Mouse (Mus musculus) heart, postnatal 25 days (tissue): Measurements from ENCODE around the gene Foxf1. TPM values are rescaled to one million over a fixed set of nuclear protein-coding genes. Genes with fewer than 3 reads are reported as not detected.

ENCODE experiments used
- DNase-seq: peaks from one replicate; pipeline ENCODE4 v3.0.0; 2022; ENCODE audit warnings: low spot score
- intact Hi-C: fragments of 180-260 bp; cut with DNase I; formaldehyde crosslinking; loops from one replicate; pipeline ENCODE4 v1.15.1; 2025
- total RNA-seq, 2 experiments: library from RNA; stranded (reverse); gene quantifications; 2 replicates each; pipeline ENCODE4 v1.2.3; 2021

The Foxf1 gene
- total RNA-seq, 2 experiments from 2014 or later: 0.20 TPM; not detected in 1

- intact Hi-C loops: no loop called here
- DNase-seq: no peak
These were observed 24.5 kb downstream of the Foxf1 start for GRCm38 (mm10) chr8:121108657-121109056.

GRCm38 (mm10) chr8:121111145-121111907 is 27.1 kb downstream of the Foxf1 start:
- intact Hi-C loops: loop anchor here (5.0 kb wide), 2 partner anchors 101 to 116 kb away; no protein-coding TSS in a partner anchor

DNA sequence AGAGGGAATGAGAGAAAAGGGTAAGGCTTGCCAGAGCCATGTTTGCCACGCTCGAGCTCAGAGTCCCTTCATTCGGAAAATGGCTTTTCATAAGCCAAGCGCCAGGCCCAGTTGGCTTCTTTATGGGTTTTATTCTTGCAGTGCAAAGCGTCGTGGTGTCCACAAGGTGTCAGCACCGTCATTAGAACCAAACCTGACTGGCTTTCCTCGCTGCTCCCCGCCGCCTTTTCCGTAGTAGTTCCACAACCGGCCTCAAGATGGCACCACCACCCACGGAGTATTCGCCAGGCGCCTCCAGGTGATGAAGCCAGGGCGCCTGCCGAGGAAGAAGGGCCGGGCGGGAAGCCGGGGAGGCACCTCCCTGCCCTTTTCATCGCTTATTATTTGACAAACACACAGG is 29.1 kb downstream of the Foxf1 start:
- intact Hi-C loops: loop anchor here (1.0 to 5.0 kb wide), 4 partner anchors 99 to 400 kb away; no protein-coding TSS in a partner anchor
- DNase-seq: peak; percentile 88

More at GRCm38 (mm10) chr8:121111145-121111907, 27.1 kb downstream of the Foxf1 start:
- DNase-seq: no peak

- DNase-seq: no peak
- intact Hi-C loops: no loop called here
These were observed 30.9 kb downstream of the Foxf1 start for GRCm38 (mm10) chr8:121115136-121115535.

GRCm38 (mm10) chr8:121115948-121116347 is 31.8 kb downstream of the Foxf1 start, which contains the start of gene Foxc2:
Foxc2 (plus strand) TSS chr8:121116171.
- peak; percentile 87 for DNase-seq
- intact Hi-C loops: no loop called here

DNA sequence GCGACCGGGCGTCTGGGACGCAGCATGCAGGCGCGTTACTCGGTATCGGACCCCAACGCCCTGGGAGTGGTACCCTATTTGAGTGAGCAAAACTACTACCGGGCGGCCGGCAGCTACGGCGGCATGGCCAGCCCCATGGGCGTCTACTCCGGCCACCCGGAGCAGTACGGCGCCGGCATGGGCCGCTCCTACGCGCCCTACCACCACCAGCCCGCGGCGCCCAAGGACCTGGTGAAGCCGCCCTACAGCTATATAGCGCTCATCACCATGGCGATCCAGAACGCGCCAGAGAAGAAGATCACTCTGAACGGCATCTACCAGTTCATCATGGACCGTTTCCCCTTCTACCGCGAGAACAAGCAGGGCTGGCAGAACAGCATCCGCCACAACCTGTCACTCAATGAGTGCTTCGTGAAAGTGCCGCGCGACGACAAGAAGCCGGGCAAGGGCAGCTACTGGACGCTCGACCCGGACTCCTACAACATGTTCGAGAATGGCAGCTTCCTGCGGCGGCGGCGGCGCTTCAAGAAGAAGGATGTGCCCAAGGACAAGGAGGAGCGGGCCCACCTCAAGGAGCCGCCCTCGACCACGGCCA is 32.5 kb downstream of the Foxf1 start:
- intact Hi-C loops: no loop called here
- no peak for DNase-seq

DNA sequence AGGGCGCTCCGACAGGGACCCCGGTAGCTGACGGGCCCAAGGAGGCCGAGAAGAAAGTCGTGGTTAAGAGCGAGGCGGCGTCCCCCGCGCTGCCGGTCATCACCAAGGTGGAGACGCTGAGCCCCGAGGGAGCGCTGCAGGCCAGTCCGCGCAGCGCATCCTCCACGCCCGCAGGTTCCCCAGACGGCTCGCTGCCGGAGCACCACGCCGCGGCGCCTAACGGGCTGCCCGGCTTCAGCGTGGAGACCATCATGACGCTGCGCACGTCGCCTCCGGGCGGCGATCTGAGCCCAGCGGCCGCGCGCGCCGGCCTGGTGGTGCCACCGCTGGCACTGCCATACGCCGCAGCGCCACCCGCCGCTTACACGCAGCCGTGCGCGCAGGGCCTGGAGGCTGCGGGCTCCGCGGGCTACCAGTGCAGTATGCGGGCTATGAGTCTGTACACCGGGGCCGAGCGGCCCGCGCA is 33.0 kb downstream of the Foxf1 start:
- intact Hi-C loops: no loop called here
- no peak for DNase-seq

GRCm38 (mm10) chr8:121117906-121118305 is 33.7 kb downstream of the Foxf1 start:
- intact Hi-C loops: no loop called here
- no peak for DNase-seq

GRCm38 (mm10) chr8:121118634-121119420 is 34.6 kb downstream of the Foxf1 start:
- no peak for DNase-seq
- intact Hi-C loops: no loop called here

- DNase-seq: no peak
- intact Hi-C loops: no loop called here
These were observed 35.7 kb downstream of the Foxf1 start for GRCm38 (mm10) chr8:121119635-121120455.

- intact Hi-C loops: no loop called here
- DNase-seq: no peak
These were observed 36.6 kb downstream of the Foxf1 start for GRCm38 (mm10) chr8:121120456-121121419.

DNA sequence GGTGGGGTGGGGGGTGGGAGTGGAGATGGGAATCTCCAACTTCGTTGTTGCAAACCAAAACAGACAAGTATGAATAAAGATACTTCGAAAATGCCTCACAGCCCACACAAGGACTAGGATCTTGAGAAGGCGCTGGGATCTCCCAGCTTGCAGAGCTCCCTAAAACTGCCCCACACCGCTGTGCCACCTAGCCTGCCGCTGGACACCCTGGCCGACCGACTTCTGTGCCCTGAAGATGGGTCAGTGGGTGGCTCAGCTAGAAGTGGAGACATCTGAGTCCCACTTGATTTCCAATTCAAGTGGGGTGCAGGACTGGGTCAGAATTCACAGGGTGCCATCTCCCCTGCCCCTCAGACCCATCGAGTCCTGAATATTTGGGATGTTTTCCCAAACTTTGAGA is 37.5 kb downstream of the Foxf1 start:
- no peak for DNase-seq
- intact Hi-C loops: no loop called here

DNA sequence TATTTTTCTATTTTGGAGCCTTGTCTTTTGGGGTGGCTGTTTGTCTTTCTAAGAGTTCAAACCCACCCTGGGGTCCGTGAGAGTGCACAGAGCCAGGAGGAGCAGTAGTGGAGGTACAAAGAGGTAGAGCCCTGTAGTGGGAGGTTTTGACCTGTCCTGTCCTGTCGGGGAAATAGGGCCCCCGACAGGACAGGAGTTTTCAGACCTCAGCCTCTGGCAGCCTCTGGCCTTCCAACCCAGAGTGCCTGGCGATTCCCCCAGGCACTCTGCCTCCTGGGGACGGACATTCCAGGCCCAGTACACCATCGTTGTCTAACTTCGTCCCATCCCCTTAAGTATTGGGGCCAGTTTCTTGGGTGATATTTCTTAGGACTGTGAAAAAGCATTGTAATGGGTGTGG is 38.2 kb downstream of the Foxf1 start:
- intact Hi-C loops: no loop called here
- DNase-seq: no peak

DNA sequence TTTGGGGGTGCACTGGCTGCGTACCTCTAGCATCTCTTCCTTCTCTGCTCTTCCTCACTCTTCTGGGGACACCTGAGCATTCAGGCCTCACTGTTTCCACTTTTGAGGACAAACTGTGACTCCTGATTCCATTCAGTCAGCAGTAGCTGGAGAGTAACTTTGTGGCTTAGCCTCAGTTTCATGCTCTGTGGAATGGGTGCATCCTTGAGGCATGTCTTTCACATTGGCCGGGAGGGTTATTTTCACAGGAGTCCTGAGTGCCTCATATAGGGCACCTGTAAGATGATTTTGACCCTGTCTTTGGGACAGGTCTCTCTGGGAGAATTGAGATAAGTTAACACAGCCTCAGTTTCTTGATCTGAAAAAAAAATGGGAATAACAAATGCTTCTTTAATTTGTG is 38.9 kb downstream of the Foxf1 start:
- no peak for DNase-seq
- intact Hi-C loops: no loop called here

DNA sequence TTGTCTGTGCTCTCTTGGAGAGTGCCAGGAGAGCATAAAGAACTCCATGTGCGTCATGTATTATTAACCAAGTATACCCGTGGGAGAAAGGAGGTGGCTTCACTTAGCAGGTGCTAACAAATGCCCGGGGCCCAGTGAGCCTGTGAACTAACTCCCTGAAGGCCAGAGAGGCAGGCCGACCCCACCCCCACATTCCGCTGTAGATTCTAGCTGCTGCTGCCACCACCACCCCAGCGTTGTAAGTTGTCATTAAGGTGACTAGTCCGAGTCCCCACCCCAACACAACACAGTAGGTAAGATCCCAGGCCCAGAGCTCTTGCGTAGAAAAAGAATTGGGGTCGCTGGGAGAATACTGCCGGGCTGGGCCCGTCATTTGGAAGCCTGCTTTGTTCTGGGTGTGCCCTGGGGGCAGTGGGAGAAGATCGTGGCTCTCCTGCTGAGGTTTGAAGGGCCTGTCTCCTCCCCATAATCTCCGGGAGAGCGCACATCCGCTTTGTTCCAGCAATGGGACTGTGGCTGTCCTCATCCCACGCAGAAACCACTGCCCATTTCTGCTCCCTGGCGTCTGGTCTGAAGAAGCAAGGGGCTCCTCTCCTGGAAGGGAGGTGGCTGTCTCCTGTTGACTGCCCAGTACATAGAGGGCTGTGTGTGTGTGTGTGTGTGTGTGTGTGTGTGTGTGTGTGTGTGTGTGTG is 40.5 kb downstream of the Foxf1 start:
- intact Hi-C loops: loop anchor here (5.0 kb wide), 1 partner anchor 103 kb away; no protein-coding TSS in a partner anchor

DNA sequence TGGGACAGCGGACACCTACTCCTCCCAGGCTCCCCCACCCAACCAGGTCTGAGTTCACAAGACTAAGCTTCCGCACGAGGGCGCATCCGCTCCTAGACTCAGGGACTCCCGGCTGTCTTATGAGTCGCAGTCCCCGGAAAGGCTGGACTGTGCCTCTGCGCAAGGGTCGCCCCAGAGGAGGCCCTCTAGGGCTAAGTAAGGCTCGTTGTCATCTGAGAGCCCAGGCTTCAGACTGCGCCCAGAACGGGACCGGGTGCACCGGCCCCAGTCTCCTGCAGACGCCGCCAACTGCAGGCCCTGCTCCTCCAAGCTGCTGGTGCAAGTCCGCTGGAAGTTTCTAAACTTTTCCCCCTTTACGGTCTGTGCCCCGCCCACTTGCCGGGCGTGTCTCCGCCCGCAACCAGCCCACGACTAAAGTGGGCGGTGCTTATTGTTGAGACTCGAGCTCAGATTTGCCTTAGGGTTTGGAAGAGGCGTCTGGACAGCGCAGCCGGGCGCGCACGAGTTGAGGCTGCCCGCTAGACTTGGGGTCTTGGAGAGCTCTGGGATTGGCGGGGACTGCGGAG is 41.2 kb downstream of the Foxf1 start:
- intact Hi-C loops: loop anchor here (5.0 kb wide), 1 partner anchor 102 kb away; no protein-coding TSS in a partner anchor
- peak; percentile 80 for DNase-seq

More for the DNA sequence above, 40.5 kb downstream of the Foxf1 start:
- no peak for DNase-seq

GRCm38 (mm10) chr8:121126191-121126590 is 42.0 kb downstream of the Foxf1 start:
- intact Hi-C loops: loop anchor here (5.0 kb wide), 1 partner anchor 101 kb away; no protein-coding TSS in a partner anchor
- no peak for DNase-seq
